Mouse (Mus musculus): ENCODE results near the gene Muc2. TPM values are rescaled to one million over a fixed set of nuclear protein-coding genes. Genes with fewer than 3 reads are reported as not detected.
"Not testable (repeated sequence)": the region's sequence is repeated elsewhere in the genome, so short reads cannot be mapped to it uniquely, and the experiment has no call there.

The Muc2 gene
- polyA plus RNA-seq, 1 experiment, result 1.4 TPM

DNA sequence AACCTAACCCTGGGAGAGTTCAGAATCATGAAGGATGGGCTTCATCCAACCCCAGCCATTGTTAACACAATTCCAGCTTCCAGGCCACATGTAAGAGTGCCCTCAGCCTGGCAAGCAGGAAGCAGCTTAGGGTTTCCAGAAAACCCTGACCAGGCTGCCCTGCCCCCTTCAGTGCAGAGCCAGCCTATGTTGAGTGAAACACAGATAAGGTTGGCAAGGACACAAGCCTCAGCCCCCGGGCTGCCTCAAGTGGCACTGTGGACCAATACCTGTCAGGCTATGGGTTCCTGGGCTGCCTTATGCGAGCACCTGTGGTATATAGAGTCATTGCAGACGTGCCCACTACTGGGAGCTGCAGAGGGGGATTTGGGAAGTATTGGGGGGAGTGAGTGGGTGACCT lies 28.7 kb upstream of the Muc2 start:
- WGBS, result 81% methylated on average over 3 of the region's 3 CpGs
- no peaks in the 10 kb centered on the region for H3K36me3 ChIP-seq (ENCODE audit: control insufficient read depth, insufficient read depth, low read length)
- no peaks in the 10 kb centered on the region for H3K27me3 ChIP-seq (ENCODE audit: control insufficient read depth, insufficient read depth, low read length)
- H3K4me3 ChIP-seq (ENCODE audit: control insufficient read depth, insufficient read depth, low read length), result no peak overlapping the region
- TF ChIP-seq CTCF (IDR thresholded peaks at IDR 0.05; ENCODE audit: borderline replicate concordance, control insufficient read depth, extremely low read depth, insufficient read depth, low read length, poor library complexity) (no peak), POLR2A (IDR thresholded peaks at IDR 0.05; ENCODE audit: control insufficient read depth, extremely low read depth, insufficient read depth, low read length, poor library complexity) (no peak)
- DNase-seq, result no peak
- no peak overlapping the region for H3K27ac ChIP-seq (ENCODE audit: control insufficient read depth, insufficient read depth, low read length)
- no peaks in the 10 kb centered on the region for H3K4me1 ChIP-seq (replicated peaks; ENCODE audit: control insufficient read depth, insufficient read depth, low read length)

DNA sequence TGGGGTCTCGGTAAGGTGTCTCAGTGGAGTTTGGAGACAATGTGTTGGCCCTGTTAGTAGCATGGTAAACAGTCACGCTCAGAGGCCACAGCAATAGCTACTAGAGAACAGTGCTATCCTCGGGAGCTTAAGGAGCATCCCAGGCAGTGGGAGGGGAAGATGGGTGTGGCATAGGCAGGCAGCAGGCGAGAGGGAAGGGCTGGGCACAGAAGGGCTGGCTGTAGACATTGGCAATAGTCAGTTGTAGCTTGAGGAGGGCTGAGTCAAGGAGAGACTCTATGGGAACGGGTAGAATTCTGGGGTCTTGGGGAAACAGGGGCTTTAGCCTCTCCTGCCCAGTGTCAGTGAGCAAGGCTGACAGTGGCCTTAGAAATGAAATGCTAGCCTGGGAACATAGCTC lies 27.9 kb upstream of the Muc2 start:
- no peaks in the 10 kb centered on the region for H3K36me3 ChIP-seq (ENCODE audit: control insufficient read depth, insufficient read depth, low read length)
- WGBS, result 85% methylated on average over 5 of the region's 5 CpGs
- H3K4me3 ChIP-seq (ENCODE audit: control insufficient read depth, insufficient read depth, low read length), result no peak overlapping the region
- no peak for TF ChIP-seq POLR2A (IDR thresholded peaks at IDR 0.05; ENCODE audit: control insufficient read depth, extremely low read depth, insufficient read depth, low read length, poor library complexity)
- no peak for TF ChIP-seq CTCF (IDR thresholded peaks at IDR 0.05; ENCODE audit: borderline replicate concordance, control insufficient read depth, extremely low read depth, insufficient read depth, low read length, poor library complexity)
- DNase-seq, result no peak
- no peaks in the 10 kb centered on the region for H3K4me1 ChIP-seq (replicated peaks; ENCODE audit: control insufficient read depth, insufficient read depth, low read length)
- no peaks in the 10 kb centered on the region for H3K27me3 ChIP-seq (ENCODE audit: control insufficient read depth, insufficient read depth, low read length)
- H3K27ac ChIP-seq (ENCODE audit: control insufficient read depth, insufficient read depth, low read length), result no peak overlapping the region

DNA sequence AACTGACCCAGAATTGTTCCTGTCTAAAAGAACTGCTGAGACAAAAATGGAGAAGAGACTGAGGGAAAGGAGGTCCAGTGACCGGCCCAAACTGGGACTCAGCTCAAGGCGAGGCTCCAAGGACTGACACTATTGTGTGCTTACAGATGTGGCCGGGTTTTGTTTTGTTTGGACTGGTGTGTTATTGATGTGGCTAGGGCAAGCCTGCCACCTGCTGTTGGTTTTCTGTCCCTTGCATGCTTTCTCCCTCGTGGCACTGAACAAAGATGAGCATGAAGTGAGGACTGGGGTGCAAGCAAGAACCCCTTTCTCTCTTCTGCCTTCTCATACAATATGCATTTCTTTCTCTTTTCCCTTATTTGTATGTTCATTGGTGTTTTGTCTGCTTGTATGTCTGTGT lies 23.9 kb upstream of the Muc2 start:
- no peak overlapping the region for H3K27ac ChIP-seq (ENCODE audit: control insufficient read depth, insufficient read depth, low read length)
- H3K4me1 ChIP-seq (replicated peaks; ENCODE audit: control insufficient read depth, insufficient read depth, low read length), result no peaks in the 10 kb centered on the region
- 15% methylated on average over 4 of the region's 4 CpGs for WGBS
- no peak overlapping the region for H3K4me3 ChIP-seq (ENCODE audit: control insufficient read depth, insufficient read depth, low read length)
- H3K27me3 ChIP-seq (ENCODE audit: control insufficient read depth, insufficient read depth, low read length), result no peaks in the 10 kb centered on the region
- no peak for TF ChIP-seq POLR2A (IDR thresholded peaks at IDR 0.05; ENCODE audit: control insufficient read depth, extremely low read depth, insufficient read depth, low read length, poor library complexity)
- H3K36me3 ChIP-seq (ENCODE audit: control insufficient read depth, insufficient read depth, low read length), result no peaks in the 10 kb centered on the region
- peak; percentile 42 for DNase-seq

DNA sequence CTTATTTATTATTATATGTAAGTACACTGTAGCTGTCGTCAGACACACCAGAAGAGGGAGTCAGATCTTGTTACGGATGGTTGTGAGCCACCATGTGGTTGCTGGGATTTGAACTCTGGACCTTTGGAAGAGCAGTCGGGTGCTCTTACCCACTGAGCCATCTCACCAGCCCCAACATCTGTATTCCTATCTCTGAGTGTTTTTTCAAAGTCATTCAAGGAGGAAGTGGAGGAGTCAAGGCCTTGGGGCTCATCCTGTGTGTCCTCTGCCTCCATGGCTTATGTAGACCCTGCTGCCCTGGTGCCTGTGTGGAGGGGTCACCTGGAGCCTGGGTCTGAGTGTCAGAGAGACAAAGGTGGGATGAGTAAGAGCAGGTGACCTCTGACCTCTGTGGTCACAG lies 21.0 kb upstream of the Muc2 start:
- 84% methylated on average over 3 of the region's 3 CpGs for WGBS
- H3K4me3 ChIP-seq (ENCODE audit: control insufficient read depth, insufficient read depth, low read length); H3K27ac ChIP-seq (ENCODE audit: control insufficient read depth, insufficient read depth, low read length); DNase-seq; H3K36me3 ChIP-seq (ENCODE audit: control insufficient read depth, insufficient read depth, low read length); H3K4me1 ChIP-seq (replicated peaks; ENCODE audit: control insufficient read depth, insufficient read depth, low read length); H3K27me3 ChIP-seq (ENCODE audit: control insufficient read depth, insufficient read depth, low read length): not testable (repeated sequence)

DNA sequence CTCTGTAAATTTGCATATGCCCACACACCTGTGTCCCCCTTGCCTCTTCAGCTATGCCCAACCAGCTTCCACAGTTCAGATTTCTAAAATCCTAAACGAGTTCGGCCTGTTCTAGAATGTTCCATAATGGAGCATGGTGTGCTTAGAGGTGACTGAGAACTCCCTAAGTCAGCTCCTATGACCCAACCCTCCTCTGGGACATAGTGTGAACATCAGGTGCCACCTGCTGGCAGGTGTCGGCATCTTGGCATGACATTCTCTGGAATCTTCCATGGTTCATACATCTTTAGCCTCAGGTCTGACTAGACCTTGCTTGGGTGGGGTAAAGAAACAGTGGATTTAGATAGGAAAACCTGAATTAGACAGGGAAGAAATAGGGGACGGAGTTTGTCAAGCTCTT lies 19.1 kb upstream of the Muc2 start:
- 68% methylated on average over 4 of the region's 4 CpGs for WGBS
- Histone ChIP-seq H3K27ac (ENCODE audit: control insufficient read depth, insufficient read depth, low read length) (no peak overlapping the region), H3K36me3 (ENCODE audit: control insufficient read depth, insufficient read depth, low read length) (no peaks in the 10 kb centered on the region), H3K27me3 (ENCODE audit: control insufficient read depth, insufficient read depth, low read length) (no peaks in the 10 kb centered on the region), H3K4me1 (replicated peaks; ENCODE audit: control insufficient read depth, insufficient read depth, low read length) (no peaks in the 10 kb centered on the region), H3K4me3 (ENCODE audit: control insufficient read depth, insufficient read depth, low read length) (no peak overlapping the region)
- DNase-seq, result peak; percentile 37
- no peak for TF ChIP-seq CTCF (IDR thresholded peaks at IDR 0.05; ENCODE audit: borderline replicate concordance, control insufficient read depth, extremely low read depth, insufficient read depth, low read length, poor library complexity)
- TF ChIP-seq POLR2A (IDR thresholded peaks at IDR 0.05; ENCODE audit: control insufficient read depth, extremely low read depth, insufficient read depth, low read length, poor library complexity), result no peak

DNA sequence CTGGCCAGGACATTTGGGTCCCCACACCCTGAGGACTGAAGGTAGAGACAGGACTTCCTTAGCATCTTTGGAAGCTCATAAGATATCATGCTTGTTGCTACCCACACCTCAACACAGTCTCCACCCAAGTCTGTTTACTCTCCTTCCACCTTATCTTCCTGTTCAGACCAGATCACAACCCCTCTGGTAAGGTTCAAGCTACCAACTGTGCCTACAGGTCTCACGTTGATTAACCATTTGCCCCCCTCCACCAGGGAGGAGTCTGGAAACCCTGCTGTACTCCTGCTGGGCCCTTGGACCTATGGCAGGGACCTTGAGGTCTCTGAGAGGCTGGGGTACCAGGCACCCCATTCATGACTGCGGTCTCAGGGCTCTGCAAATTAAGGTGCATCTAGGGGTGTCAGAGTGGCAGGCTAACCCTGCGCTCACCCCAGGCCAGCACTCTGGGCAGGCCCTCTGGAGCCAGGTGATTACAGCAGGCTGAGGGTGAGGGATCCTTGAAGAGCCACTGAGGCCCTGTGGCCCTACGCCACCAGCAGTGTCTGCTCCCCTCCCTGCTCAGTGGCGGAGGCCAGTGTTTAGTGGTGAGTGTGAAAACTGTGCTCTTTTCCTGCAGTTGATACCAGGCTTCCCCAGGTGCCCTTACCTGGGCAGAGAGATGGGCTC lies 18.4 kb upstream of the Muc2 start:
- DNase-seq, result no peak
- TF ChIP-seq CTCF (IDR thresholded peaks at IDR 0.05; ENCODE audit: borderline replicate concordance, control insufficient read depth, extremely low read depth, insufficient read depth, low read length, poor library complexity) (no peak), POLR2A (IDR thresholded peaks at IDR 0.05; ENCODE audit: control insufficient read depth, extremely low read depth, insufficient read depth, low read length, poor library complexity) (no peak)
- Histone ChIP-seq H3K27me3 (ENCODE audit: control insufficient read depth, insufficient read depth, low read length) (no peaks in the 10 kb centered on the region), H3K4me3 (ENCODE audit: control insufficient read depth, insufficient read depth, low read length) (no peak overlapping the region), H3K36me3 (ENCODE audit: control insufficient read depth, insufficient read depth, low read length) (no peaks in the 10 kb centered on the region), H3K27ac (ENCODE audit: control insufficient read depth, insufficient read depth, low read length) (no peak overlapping the region), H3K4me1 (replicated peaks; ENCODE audit: control insufficient read depth, insufficient read depth, low read length) (no peaks in the 10 kb centered on the region)
- WGBS, result 88% methylated on average over 5 of the region's 5 CpGs

DNA sequence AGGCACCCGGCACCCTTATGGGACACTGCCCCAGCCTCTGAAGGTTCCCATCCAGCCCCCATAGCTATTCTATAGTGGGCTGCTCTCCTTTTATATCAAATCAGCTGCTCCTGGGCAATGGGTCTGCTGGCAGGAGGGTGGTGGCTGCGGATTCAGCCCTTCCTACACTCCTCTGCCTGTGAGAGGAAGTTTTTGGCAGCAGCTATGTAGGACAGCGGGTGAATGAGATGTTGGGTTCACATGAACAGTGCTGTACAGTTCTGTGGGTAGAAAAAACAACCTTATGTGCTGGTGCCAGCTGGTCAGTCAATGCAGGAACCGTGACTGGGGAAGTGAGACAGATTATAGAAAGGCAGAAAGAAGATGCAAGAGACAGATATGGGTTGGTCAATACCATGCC lies 11.2 kb upstream of the Muc2 start:
- Histone ChIP-seq H3K27ac (ENCODE audit: control insufficient read depth, insufficient read depth, low read length) (no peak overlapping the region), H3K36me3 (ENCODE audit: control insufficient read depth, insufficient read depth, low read length) (no peaks in the 10 kb centered on the region), H3K4me3 (ENCODE audit: control insufficient read depth, insufficient read depth, low read length) (no peak overlapping the region), H3K27me3 (ENCODE audit: control insufficient read depth, insufficient read depth, low read length) (no peaks in the 10 kb centered on the region), H3K4me1 (replicated peaks; ENCODE audit: control insufficient read depth, insufficient read depth, low read length) (peaks cover 2% of the 10 kb centered on the region; the same call in 1 of the 2 replicates)
- no peak for TF ChIP-seq CTCF (IDR thresholded peaks at IDR 0.05; ENCODE audit: borderline replicate concordance, control insufficient read depth, extremely low read depth, insufficient read depth, low read length, poor library complexity)
- no peak for DNase-seq
- WGBS, result 40% methylated on average over 4 of the region's 4 CpGs

Measured in thymus, adult 2 months (tissue).